Mouse (Mus musculus) urinary bladder, postnatal 36 days (tissue): ENCODE data around the gene Calml4.
"Not testable (repeated sequence)": the region's sequence is repeated elsewhere in the genome, so short reads cannot be mapped to it uniquely, and the experiment has no call there.

Source experiments
- DNase-seq, 2 experiments: peaks; one replicate each; pipeline ENCODE4 v3.0.0; 2022; ENCODE audit warnings: low spot score in 2 of 2, mixed read lengths in 1 of 2

Gene Calml4

DNA sequence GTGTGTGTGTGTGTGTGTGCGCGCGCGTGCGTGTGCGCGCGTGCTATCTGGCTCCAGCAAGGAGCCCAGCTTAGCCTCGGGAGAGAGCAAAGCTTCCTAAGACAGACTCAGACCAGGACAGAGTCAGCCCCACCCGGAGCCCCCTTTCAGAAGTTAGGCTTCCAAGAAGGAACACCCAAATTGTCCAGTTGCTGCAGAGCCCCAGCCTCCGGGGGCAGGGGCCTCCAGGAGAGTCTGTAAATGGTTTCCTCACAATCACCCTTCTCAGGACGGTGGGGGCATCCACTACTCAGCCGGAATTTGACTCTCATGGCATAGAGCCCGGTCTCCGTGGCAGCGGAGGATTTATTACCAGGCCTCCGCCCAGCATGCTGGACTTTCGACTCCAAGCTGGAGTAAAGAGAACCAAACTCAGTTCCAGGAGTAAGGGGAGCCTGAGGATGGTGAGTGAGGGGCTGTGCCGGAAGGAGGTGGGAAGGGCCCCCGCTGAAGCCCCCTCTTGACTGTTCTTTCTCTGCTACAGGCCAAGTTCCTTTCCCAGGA lies at the start of gene Calml4:
TSS of gene Calml4 (plus strand) at position 362 of the 543 bp plus-strand sequence.
- DNase-seq = peak; percentile 69 to 83

DNA sequence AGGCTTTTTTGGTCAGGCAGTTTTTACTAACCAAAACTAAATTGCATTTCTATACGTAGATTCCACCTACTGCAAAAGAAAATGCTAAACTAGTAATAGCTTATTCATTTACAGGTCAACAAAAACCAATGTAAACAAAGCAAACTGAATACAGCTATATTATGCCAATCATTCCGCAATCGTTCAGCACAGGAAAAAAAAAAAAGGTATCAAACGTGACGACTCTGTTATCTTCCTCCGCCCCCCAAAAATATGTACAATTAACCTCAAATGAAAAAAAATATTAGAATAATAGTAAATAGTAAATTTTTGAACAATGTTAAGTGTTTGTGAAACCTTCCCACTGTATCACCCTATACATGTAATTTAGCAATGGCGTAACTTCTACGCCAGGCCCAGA lies 47.8 kb upstream of the Calml4 start:
- no peak for DNase-seq

DNA sequence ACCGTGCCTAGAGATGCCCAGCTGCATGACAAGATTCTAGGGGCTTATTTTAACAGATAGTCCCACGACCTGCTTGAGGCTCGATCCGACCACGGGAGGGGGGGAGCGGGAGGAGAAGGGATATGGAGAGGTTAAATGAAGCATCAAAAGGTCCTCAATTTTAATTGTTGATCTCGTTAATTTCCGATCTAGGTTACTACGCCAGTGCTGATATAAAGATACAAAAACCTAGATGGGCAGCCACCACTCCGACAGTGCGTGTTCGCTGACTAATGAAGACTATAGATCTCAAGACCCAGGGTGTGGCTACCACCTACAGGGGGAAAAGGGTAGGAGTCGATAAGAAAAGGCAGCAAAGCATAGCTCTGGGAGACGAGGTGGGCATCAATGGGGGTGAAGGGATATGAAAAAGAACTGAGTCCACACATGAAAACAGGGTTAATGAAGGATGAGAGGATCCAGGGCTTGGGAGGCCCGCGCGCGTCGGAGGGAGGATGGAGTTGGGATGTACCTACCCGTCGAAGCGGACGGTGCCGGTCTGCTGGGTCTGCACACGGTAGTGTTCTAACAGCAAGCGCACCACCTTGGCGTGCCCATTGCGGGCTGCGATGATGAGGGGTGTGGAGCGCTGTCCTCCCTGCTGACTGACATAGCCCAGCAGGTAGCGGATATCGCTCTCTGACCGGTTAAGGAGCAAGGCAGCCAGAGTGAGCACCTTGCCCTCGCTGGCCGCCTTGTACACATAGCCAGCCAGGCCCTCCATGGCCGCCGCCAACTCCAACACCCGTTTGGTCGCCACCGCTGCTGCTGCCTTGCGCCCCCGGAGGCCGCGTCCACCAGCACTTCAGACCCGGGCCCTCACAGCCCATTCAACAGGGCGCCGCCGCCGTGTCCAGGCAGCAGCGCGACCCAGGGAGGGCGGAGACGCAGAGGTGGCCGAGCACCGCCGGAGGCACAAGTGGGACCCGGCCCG lies 47.1 kb upstream of the Calml4 start:
- no peak for DNase-seq

DNA sequence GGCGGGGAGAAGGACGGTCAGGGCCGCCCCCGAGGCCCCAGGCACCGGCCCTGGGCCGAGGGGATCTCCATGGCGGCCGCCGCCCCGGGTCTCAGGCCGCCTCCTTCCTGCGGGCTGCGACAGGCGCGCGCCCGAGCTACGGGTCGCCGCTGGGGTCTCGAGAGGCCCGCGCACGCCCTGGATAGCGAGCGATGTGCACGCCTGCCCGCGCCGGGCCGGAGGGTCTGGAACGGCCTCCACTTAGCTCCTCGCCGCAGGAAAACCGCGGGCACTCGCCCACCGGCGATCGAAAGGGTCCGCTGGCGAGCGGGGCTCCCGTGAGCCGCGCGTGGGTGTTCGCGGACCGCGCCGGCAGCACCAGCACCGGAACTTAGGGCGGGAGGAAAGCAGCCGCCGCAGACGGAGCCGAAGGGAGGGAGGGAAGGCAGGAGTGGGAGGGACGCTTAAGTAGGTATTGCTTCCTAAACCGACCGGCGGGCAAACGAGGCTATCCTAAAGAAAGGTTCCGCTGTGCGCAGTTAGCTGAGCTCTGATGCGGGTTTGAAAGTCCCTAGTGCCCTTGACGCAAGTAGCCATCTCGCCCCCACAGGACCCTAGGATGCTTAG lies 46.3 kb upstream of the Calml4 start, which contains the start of gene Fem1b:
TSS of gene Fem1b (minus strand) at position 419 of the 606 bp plus-strand sequence.
- DNase-seq = peak; percentile 86 to 88

DNA sequence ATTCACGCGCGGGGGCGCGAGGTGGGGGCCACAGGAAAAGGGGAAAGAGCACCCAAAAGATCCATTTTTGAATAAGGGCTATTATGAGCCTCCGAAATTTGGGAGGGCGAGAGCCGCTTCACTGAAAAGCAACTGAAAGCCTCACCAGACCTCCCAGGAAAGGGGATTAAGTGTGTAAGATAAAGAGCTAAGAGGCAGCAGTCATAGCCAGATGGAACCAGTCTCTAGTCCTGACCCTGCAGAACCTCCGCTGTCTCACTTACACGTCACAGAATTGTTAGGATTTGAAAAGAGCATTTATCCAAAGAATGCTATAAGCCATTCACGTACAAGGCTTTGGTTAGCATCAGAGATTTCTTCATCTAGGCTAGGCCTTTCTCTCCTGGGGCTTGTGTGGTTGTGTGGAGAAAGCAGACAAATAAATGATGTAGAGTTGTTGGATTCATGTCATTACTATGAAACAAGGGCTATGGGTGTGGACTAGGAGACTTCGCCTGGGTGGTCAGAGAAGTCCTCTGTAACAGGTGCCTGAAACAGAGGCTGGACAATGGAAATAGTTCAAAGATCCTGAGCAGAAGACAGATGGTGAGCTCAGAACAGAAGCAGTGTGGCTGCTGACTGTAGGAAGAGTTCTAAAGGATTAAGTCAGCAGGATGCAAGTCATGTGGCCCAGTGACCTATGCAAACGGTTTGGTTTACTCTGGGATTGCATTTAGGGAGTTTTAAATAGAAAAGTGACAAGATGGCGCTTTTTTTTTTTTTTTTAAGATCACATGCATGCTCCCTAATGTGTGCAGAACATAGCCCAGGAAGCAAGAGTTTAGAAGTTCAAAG lies 45.4 kb upstream of the Calml4 start:
- DNase-seq = no peak

DNA sequence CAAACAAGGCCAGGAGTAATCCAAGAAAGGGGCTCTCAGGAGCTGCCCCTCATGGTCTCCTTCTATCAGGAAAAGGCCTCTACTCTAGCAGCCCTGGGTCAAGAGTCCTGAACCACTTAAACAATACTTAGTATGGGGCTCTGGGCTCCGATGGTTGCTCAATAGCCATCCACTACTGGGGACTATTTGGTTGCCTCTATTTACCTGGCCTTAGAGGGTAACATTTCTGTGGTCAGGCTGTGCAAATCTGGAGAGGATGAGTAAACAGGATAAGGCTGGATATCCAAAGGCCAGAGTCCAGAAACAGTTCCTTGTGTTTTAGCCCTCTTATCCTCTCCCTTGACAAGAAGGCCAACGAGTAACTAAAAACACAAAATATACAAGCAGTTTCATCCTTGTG lies 43.1 kb upstream of the Calml4 start:
- no peak for DNase-seq

DNA sequence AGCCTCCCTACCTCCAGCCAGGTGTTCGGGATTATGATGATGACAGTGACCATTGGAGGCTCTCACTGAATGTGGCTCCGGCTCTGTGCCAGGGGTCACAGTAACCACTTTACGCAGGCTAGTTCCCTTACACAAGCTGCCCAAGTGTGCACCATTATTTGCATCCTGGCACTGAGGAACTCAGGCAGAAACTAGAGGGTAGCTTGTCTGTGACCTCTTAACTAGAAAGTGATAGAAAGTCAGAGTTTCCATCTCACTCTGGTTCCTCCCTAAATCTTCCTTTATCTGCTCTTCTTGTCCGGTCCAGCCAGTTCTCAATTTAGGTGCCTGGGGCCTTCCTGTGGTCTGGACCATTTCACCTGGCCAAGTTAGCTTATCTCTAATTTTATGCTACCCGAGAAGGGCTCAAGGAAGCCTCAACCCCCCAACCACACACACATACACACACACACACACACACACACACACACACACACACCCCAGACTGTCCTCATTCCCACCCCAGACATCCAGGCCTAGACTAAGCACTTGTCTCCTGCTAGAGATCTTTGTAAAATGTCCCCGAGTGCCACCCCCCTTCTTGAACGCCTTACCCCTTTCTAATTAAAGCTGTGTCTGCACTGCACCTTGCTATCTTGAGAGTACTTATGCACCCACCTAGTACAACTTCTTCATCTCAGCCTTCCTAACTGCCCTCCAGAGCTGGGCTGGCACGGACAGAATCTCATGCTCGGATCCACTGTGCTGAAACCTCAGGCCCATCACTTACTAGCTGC lies 41.4 kb upstream of the Calml4 start:
- DNase-seq = no peak

DNA sequence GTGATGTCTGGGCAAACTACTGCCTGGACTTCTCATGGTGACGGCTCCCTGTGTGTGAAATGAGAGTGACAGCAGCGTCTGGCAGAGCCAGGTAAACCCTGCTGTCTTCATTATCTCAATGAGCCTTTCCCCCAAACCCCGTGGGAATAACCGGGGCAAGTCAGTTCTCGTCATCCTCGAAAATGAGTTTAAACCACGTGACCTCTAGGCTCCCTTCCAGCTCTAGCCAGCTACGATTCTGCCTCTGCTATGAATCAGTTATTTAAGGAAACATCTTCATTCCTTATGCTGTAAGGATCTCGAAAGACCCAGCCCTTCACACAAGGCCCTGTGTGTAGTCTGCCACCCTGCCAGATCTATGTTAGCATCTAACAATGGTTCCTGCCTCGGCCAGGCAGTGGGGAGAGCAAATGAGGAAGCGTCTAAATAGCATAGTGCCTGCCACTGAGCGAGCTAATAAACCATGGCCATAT lies 40.7 kb upstream of the Calml4 start:
- DNase-seq = peak; percentile 52 to 64

DNA sequence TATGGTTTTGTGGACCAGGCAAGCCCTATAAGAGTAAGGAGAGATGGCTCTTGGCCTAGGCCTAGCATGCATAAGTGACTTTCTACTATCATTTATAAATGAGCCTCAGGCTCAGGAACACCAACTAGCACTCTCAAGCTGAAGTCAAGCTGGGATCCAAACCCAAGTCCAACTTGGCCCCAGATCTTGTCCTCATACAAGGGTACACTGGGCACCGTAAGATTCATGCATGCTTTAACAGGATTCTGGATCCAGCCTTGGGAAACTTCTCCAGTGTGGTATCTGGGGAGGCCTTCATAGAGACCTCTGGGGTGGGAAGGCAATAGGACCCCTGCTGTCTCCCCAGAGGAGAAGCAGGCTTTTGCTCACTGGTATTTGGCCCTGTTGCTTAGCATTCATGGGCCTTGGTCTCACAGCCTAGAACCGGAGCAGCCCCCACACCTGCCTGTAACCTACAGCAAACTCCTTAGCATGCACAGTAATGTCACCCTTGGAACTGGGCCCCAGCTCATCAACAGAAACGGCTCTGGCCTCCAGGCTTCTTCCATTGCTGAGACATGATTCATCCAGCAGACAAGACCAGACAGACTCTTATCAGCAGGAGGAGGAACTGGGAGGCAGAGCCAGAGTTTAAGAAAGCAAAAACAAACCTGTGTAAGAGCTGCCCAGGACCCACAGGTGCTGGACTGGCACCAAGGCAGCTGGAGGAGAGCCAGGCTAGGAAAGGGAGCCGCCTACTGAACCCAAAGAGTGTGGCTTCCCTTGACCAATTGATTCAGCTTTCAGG lies 39.9 kb upstream of the Calml4 start:
- peak; percentile 66 for DNase-seq

DNA sequence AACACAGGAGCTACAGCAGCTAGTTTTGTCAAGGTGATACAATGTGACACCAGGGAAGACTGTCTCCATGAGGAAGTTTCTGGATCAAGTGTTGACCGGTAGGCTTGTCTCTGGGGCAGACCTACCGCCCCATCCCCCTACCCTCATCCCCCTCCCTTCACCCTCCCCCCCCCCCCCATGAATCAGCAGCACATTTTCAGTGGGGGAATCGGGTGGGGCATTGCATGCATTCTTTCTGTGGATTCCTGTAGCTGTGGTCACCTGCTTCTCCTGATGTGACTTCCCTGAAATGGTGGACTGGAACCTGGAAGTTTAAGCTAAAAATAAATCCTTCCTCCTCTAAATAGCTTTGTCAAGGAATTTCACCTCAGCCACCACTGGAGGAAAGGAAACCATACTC lies 38.4 kb upstream of the Calml4 start:
- no peak for DNase-seq

DNA sequence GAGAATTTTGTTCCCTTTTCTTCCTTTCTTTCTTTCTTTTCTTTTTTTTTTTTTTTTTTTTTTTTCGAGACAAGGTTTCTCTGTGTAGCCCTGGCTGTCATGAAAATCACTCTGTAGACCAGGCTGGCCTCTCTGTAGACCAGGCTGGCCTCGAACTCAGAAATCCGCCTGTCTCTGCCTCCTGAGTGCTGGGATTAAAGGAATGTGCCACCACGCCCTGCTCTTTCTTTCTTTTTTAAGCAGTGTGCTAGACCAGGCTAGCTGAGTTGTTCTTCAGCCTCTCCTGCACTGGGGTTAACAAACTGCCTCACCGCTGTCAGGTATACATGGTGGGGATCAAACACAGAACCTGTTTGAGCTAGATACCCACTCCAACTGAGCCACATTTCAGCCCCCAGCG lies 38.0 kb upstream of the Calml4 start:
- not testable (repeated sequence) for DNase-seq

DNA sequence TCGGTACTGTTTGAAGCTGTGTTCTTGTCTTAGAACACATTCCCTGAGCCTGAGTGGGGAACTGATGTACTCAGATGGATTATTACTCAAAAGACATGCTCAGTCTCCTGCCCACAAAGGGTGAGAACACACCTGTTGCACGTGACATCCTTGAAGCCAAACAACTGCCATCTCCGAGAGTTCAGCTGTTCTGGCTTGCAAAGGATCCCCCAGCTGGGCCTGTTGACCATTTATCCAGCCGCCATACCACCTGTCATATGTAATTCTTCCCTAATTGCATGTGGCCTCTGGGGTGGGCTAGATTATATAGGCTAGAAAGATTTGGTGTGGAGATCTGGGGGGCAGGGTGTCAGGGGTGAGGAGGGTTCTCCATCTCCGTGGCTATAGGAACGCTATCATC lies 37.1 kb upstream of the Calml4 start:
- DNase-seq = no peak

DNA sequence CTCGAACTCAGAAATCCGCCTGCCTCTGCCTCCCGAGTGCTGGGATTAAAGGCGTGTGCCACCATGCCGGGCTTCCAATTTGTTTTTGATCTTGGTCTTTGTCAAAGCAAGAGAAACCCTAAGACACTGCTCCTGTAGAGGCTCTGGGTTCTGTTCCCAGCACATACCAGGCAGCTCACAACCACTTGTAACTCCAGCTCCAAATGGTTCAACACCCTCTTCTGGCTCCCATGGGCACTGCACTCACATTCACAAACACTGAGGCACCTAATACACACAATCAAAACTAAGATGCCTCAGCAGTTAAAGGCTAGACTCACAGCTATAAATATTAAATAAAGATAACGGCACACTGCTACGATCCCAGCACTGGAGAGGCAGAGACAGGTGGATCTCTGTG lies 36.1 kb upstream of the Calml4 start:
- no peak for DNase-seq

DNA sequence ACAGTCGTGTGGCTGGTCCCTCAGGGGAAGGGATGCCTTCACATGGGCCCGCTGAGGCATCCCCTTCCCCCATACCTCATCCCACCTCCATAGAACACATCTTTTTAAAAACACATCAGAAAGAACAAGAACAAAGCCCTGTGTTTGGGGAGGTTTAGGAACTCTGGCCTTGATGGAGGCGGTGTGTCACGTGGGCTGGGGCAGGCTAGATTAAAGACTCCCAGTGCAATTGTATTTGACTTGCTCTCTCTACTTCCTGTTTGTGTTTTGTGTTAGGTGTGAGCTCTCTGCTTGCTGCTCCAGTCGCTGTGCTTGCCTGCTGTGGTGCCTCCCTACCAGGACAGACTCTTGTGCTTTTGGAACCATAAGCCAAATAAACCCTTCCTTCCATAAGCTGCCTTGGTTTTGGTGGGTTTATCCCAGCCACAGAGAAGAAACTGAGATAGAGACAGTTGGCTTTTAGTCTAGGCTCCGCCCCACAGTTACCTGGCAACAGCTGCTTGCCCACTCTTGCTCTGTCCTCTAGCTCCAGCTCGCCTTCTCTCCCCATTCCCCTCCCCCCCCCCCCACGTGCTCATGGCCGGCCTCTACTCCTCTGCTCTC lies 32.0 kb upstream of the Calml4 start:
- DNase-seq = no peak

DNA sequence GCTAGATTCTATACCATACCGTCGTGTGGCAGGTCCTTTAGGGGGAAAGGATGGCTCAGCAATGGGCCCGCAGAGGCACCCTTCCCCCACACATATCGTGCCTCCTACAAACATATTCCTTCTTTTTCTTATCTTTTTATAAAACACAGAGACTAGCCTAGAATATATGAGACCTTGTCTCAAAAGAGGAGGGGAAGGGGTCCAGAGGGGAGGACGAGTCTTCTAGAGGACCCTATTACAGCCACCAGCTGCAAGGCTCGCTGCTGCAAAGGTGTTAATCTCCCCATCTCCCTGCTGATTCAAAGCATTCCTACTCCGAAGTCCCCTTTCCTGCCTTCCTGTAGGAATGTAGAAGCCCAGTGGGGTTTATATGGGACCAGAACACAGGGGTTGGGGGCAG lies 31.4 kb upstream of the Calml4 start:
- DNase-seq = no peak

DNA sequence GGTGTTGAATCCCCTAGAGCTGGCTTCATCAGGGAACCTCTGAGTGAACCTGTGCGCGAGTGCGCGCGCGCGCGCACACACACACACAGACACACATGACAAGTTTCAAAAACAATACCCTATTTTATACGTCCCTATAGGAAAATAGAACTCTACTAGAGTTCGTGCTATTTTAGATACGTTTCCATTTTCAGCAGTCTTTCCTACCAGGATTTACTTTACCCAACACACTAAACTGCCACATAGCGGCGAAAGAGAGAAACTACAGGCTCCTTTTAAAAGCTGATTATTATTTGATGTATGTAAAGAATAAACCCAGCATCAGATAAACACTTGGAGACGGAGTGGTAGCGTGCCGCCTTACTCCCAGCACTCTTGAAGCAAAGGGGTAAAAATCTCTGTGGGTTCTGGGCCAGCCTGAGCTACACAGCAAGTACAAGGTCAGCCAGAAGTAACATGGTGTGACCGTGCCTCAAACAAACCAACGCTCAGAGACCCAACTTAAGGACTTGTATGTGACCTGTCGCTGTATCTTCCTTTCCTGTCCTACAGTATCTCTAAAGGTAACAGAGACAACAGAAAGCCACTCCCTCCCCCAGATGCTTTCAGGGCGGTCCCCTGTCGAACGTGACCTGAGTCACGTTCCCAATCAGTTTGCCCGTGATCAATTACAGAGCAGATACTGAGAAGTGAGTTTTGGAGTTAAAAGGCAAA lies 29.8 kb upstream of the Calml4 start:
- no peak for DNase-seq

DNA sequence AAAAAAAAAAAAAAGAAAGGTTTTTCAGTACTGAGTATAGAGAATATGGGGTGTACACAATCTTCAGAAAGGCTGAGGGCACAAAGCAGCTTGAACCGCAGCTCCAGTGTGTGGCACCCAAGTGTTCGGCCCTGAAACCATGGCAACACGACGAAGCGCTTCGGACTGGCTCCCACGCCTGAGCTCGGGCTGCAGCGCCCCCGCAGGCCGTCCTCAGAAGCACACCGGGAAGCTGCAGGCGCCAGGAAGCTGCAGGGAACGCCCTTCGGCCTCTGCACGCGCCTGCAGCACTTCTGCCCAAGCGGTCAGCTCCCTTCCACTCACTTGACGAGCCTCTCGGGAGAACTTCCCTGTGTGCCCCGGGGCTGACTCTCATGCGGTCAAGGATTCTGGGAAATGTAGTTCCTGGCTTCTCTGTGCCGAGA lies 29.2 kb upstream of the Calml4 start:
- DNase-seq = peak; percentile 92 to 96

DNA sequence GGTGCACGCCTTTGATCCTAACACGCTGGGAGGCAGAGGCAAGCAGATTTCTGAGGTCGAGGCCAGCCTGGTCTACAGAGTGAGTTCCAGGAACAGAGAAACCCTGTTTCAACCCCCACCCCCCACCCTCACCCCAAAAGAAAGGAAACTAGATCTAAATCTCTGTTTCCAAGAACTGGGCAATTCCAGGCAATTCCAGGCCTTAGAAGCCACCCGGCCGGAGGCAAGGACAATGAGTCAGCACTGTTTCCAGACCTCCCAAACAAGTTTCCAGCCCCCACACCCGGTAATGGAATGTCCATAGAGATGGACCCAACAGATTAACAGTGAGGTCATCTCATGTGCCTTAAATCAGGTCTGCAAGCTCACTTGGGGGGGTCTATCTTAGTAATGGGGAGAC lies 28.0 kb upstream of the Calml4 start:
- no peak for DNase-seq

DNA sequence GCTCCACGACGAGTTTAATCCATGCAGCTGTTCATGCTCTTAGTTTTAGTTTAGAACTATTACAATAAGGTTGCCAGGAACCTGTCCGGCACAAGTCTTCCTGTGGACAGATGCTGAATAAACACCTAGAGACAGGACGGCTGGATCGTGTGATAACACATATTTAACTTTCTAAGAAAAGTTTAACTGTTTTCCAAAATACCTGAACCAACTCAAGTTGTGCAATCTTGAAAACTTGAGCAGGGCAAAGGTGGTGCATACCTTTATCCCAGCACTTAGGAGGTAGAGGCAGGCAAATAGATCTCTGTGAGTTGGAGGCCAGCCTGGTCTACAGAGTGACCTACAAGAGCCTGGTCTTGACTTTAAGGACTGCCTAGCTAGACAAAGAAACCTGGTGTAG lies 23.0 kb upstream of the Calml4 start:
- DNase-seq = no peak
